Mouse (Mus musculus) heart, embryonic 12.5 days (tissue): ENCODE measurements at regions not wholly inside any gene's neighbourhood (a gene's known extent, or its start where the extent isn't known, plus 50 kb on each side); places are given as distances from the start of the nearest gene placed in this dataset.
A peak's percentile ranks its signal among the peaks of the same experiment; 100 is the strongest.
"Not testable (repeated sequence)": the region's sequence is repeated elsewhere in the genome, so short reads cannot be mapped to it uniquely, and the experiment has no call there.

Experiments
- ATAC-seq: fragments of 200-750 bp; cut with Nextera tagmentation; 2 replicates; pipeline ENCODE4 v1.8.0; 2017; ENCODE audit warnings: moderate TSS enrichment, moderate library complexity; ENCODE audit not compliant: insufficient number of reproducible peaks, low FRiP score
- H3K27ac ChIP-seq: fragments of 300-500 bp; sonication (generic); 2 replicates; pipeline ENCODE4 v1.5.1; 2016; ENCODE audit warnings: mild to moderate bottlenecking, moderate library complexity; ENCODE audit not compliant: poor library complexity, severe bottlenecking
- H3K27me3 ChIP-seq: fragments of 300-500 bp; sonication (generic); replicated peaks from 2 replicates; pipeline ENCODE4 v1.6.1; 2016; ENCODE audit warnings: mild to moderate bottlenecking, moderate library complexity
- H3K36me3 ChIP-seq: fragments of 300-500 bp; sonication (generic); 2 replicates; pipeline ENCODE4 v1.6.1; 2016; ENCODE audit warnings: mild to moderate bottlenecking, moderate library complexity
- H3K4me1 ChIP-seq: fragments of 300-500 bp; sonication (generic); replicated peaks from 2 replicates; pipeline ENCODE4 v1.6.1; 2016; ENCODE audit warnings: mild to moderate bottlenecking
- H3K4me2 ChIP-seq: fragments of 300-500 bp; sonication (generic); 2 replicates; pipeline ENCODE4 v1.6.1; 2016; ENCODE audit warnings: mild to moderate bottlenecking, moderate library complexity
- H3K4me3 ChIP-seq: fragments of 300-500 bp; sonication (generic); 2 replicates; pipeline ENCODE4 v1.5.1; 2016; ENCODE audit warnings: mild to moderate bottlenecking
- H3K9ac ChIP-seq: fragments of 300-500 bp; sonication (generic); 2 replicates; pipeline ENCODE4 v1.6.1; 2016; ENCODE audit warnings: mild to moderate bottlenecking, moderate library complexity
- H3K9me3 ChIP-seq: fragments of 300-500 bp; sonication (generic); replicated peaks from 2 replicates; pipeline ENCODE4 v1.6.1; 2016; ENCODE audit warnings: mild to moderate bottlenecking, moderate library complexity
- WGBS: fragments of 180-500 bp; shearing (Covaris S2); methylation state at CpG from one replicate; pipeline ENCODE4 v1.1.7; 2016; 5-methylcytosine and 5-hydroxymethylcytosine counted together

GRCm38 (mm10) chr13:26865930-26866555, 96.1 kb upstream of the Hdgfl1 start:
- ATAC-seq = no peak
- no peaks in the 10 kb centered on the region for H3K36me3 ChIP-seq
- H3K4me1 ChIP-seq = no peaks in the 10 kb centered on the region
- no peak overlapping the region for H3K4me3 ChIP-seq
- WGBS = 71% methylated on average over 4 of the region's 4 CpGs
- H3K4me2 ChIP-seq = no peak overlapping the region
- H3K27me3 ChIP-seq = no peaks in the 10 kb centered on the region
- H3K9ac ChIP-seq = no peak overlapping the region
- H3K9me3 ChIP-seq = no peaks in the 10 kb centered on the region
- H3K27ac ChIP-seq = no peak overlapping the region

GRCm38 (mm10) chr13:26867794-26868193, 97.8 kb upstream of the Hdgfl1 start:
- no peaks in the 10 kb centered on the region for H3K27me3 ChIP-seq
- no peak overlapping the region for H3K27ac ChIP-seq
- WGBS = 64% methylated on average over 3 of the region's 3 CpGs
- H3K9me3 ChIP-seq = no peaks in the 10 kb centered on the region
- no peak for ATAC-seq
- H3K4me2 ChIP-seq = no peak overlapping the region
- H3K4me3 ChIP-seq = no peak overlapping the region
- H3K36me3 ChIP-seq = no peaks in the 10 kb centered on the region
- no peaks in the 10 kb centered on the region for H3K4me1 ChIP-seq
- no peak overlapping the region for H3K9ac ChIP-seq

- WGBS = 51% methylated on average over 7 of the region's 7 CpGs
- ATAC-seq = no peak
- Histone ChIP-seq H3K36me3 (no peaks in the 10 kb centered on the region), H3K9ac (no peak overlapping the region), H3K4me3 (no peak overlapping the region), H3K27me3 (no peaks in the 10 kb centered on the region), H3K4me2 (no peak overlapping the region), H3K9me3 (no peaks in the 10 kb centered on the region; the same call in 1 of the 2 replicates), H3K4me1 (no peaks in the 10 kb centered on the region), H3K27ac (no peak overlapping the region)
These were observed 140.9 kb upstream of the Prl start for GRCm38 (mm10) chr13:26916477-26916876.

GRCm38 (mm10) chr13:26932695-26933438, 124.5 kb upstream of the Prl start:
- no peaks in the 10 kb centered on the region for H3K9me3 ChIP-seq
- H3K9ac ChIP-seq = no peak overlapping the region
- no peak overlapping the region for H3K4me2 ChIP-seq
- H3K4me3 ChIP-seq = no peak overlapping the region
- no peaks in the 10 kb centered on the region for H3K27me3 ChIP-seq
- 0 out of 2 replicates have a peak, but pooled peaks cover 4% of the 10 kb centered on the region for H3K4me1 ChIP-seq
- WGBS = 44% methylated on average over 4 of the region's 4 CpGs
- no peaks in the 10 kb centered on the region for H3K36me3 ChIP-seq
- H3K27ac ChIP-seq = peak overlapping the region; percentile 38; the same call in 1 of the 2 replicates
- ATAC-seq = peak; percentile 25; the same call in 1 of the 2 replicates

GRCm38 (mm10) chr13:26933838-26934237, 123.5 kb upstream of the Prl start:
- Histone ChIP-seq H3K27me3 (no peaks in the 10 kb centered on the region), H3K4me2 (no peak overlapping the region), H3K27ac (no peak overlapping the region), H3K4me1 (0 out of 2 replicates have a peak, but pooled peaks cover 4% of the 10 kb centered on the region), H3K9ac (no peak overlapping the region), H3K36me3 (no peaks in the 10 kb centered on the region), H3K4me3 (no peak overlapping the region), H3K9me3 (no peaks in the 10 kb centered on the region)
- ATAC-seq = no peak
- WGBS = 74% methylated on average over 5 of the region's 5 CpGs

- H3K36me3 ChIP-seq = no peaks in the 10 kb centered on the region
- no peaks in the 10 kb centered on the region for H3K4me1 ChIP-seq
- ATAC-seq = no peak
- H3K4me3 ChIP-seq = no peak overlapping the region
- H3K9ac ChIP-seq = no peak overlapping the region
- H3K27me3 ChIP-seq = no peaks in the 10 kb centered on the region
- H3K27ac ChIP-seq = no peak overlapping the region
- H3K4me2 ChIP-seq = no peak overlapping the region
- H3K9me3 ChIP-seq = no peaks in the 10 kb centered on the region
These were observed 116.9 kb upstream of the Prl start for GRCm38 (mm10) chr13:26940436-26940835.

GRCm38 (mm10) chr13:26944487-26944886, 112.9 kb upstream of the Prl start:
- H3K4me1 ChIP-seq = no peaks in the 10 kb centered on the region
- H3K4me3 ChIP-seq = no peak overlapping the region
- H3K9ac ChIP-seq = no peak overlapping the region
- no peaks in the 10 kb centered on the region for H3K9me3 ChIP-seq
- no peaks in the 10 kb centered on the region for H3K36me3 ChIP-seq
- no peak for ATAC-seq
- no peaks in the 10 kb centered on the region for H3K27me3 ChIP-seq
- H3K27ac ChIP-seq = no peak overlapping the region
- 86% methylated on average over 3 of the region's 3 CpGs for WGBS
- no peak overlapping the region for H3K4me2 ChIP-seq

- no peak overlapping the region for H3K4me3 ChIP-seq
- H3K36me3 ChIP-seq = no peaks in the 10 kb centered on the region
- H3K9me3 ChIP-seq = no peaks in the 10 kb centered on the region
- H3K4me2 ChIP-seq = no peak overlapping the region
- 83% methylated on average over 2 of the region's 2 CpGs for WGBS
- no peak overlapping the region for H3K9ac ChIP-seq
- H3K4me1 ChIP-seq = no peaks in the 10 kb centered on the region
- ATAC-seq = no peak
- H3K27me3 ChIP-seq = no peaks in the 10 kb centered on the region
- H3K27ac ChIP-seq = no peak overlapping the region
These were observed 105.9 kb upstream of the Prl start for GRCm38 (mm10) chr13:26951461-26951860.

- H3K27ac ChIP-seq = no peak overlapping the region
- H3K4me2 ChIP-seq = no peak overlapping the region
- H3K4me3 ChIP-seq = no peak overlapping the region
- H3K4me1 ChIP-seq = no peaks in the 10 kb centered on the region
- no peaks in the 10 kb centered on the region for H3K27me3 ChIP-seq
- H3K9ac ChIP-seq = no peak overlapping the region
- 70% methylated on average over 2 of the region's 2 CpGs for WGBS
- no peaks in the 10 kb centered on the region for H3K9me3 ChIP-seq
- ATAC-seq = no peak
- H3K36me3 ChIP-seq = no peaks in the 10 kb centered on the region
These were observed 103.5 kb upstream of the Prl start for GRCm38 (mm10) chr13:26953834-26954233.

GRCm38 (mm10) chr13:26959534-26960100, 97.8 kb upstream of the Prl start:
- ATAC-seq = no peak
- no peaks in the 10 kb centered on the region for H3K36me3 ChIP-seq
- no peaks in the 10 kb centered on the region for H3K27me3 ChIP-seq
- H3K27ac ChIP-seq = no peak overlapping the region
- H3K9me3 ChIP-seq = no peaks in the 10 kb centered on the region
- no peak overlapping the region for H3K4me3 ChIP-seq
- no peak overlapping the region for H3K9ac ChIP-seq
- H3K4me2 ChIP-seq = no peak overlapping the region
- H3K4me1 ChIP-seq = no peaks in the 10 kb centered on the region
- 72% methylated on average over 4 of the region's 4 CpGs for WGBS

- H3K27me3 ChIP-seq, ATAC-seq, H3K27ac ChIP-seq, H3K9me3 ChIP-seq, H3K36me3 ChIP-seq, H3K4me1 ChIP-seq, H3K9ac ChIP-seq, H3K4me3 ChIP-seq, H3K4me2 ChIP-seq: not testable (repeated sequence)
These were observed 96.8 kb upstream of the Prl start for GRCm38 (mm10) chr13:26960531-26960930.
